Mouse (Mus musculus) adrenal gland, postnatal 36 days (tissue): ENCODE measurements at regions not wholly inside any gene's neighbourhood (a gene's known extent, or its start where the extent isn't known, plus 50 kb on each side); places are given as distances from the start of the nearest gene placed in this dataset.

Experiments
- DNase-seq, 2 experiments: peaks; one replicate each; pipeline ENCODE4 v3.0.0; 2021; ENCODE audit warnings: mixed read lengths in 1 of 2

DNA sequence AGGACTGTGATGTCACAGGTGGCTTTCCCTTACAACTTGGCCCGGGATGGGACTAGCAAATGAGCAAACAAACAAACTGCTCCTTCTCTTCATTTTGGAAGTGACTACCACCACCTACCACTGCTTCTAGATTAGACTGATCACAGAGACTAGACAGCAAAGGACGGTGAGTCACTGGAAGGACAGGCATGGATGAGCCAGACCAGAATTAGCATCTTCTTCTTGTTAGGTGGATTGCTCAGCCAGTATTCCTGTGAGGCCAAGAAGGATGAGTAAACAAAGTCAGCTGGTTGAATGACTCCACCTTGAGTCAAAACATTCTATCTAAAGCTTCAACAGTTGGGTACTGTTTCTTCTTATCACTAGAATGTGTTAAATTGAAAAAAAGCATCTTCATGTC, 385.1 kb upstream of the Mon1b start:
- DNase-seq: no peak

DNA sequence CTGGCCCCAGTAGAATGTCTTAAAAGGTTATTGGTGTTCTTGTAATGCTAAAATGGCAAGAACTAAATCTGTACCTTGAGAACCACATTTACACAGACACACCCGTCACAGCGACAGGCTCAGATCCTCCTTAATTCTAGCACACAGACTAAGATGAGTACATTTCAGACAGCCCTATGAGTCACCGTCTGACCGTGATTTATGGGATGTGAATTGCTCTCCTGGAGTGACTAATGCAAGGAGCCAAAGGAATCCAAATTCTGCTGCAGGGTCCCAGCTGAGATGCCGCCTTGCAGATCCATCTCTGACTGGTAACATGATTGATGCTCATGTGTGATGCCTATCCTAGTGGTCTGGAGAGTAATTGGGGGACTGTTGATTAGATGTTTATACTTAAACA, 381.3 kb upstream of the Mon1b start:
- peak; percentile 42 to 46 for DNase-seq

GRCm38 (mm10) chr8:113259477-113259876, 375.9 kb upstream of the Mon1b start:
- DNase-seq: no peak

GRCm38 (mm10) chr8:113263296-113263695, 372.1 kb upstream of the Mon1b start:
- DNase-seq: no peak

GRCm38 (mm10) chr8:113271262-113271661, 364.1 kb upstream of the Mon1b start:
- DNase-seq: no peak

- no peak for DNase-seq
Observed at GRCm38 (mm10) chr8:113300273-113300843, 335.0 kb upstream of the Mon1b start.

GRCm38 (mm10) chr8:113303426-113303825, 332.0 kb upstream of the Mon1b start:
- no peak for DNase-seq

DNA sequence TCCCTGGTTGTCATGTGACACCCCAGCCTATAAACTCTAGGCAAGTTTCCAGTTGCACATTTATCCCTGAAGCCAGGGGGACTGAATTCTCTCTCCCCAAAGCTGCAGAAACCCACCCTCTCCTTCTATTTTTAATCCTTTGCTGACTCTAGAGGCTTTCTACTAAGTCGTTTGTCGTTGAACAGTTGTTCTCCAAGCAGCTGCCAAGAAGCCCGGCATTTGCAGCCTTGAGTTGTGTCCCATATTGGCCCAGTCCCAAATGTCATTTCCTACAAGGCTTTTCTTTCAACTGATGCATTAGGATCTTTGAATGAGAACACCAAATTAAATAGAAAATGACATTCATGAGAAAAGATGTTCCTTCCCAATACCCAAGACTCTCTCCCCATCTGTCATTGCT, 318.2 kb upstream of the Mon1b start:
- DNase-seq: no peak

DNA sequence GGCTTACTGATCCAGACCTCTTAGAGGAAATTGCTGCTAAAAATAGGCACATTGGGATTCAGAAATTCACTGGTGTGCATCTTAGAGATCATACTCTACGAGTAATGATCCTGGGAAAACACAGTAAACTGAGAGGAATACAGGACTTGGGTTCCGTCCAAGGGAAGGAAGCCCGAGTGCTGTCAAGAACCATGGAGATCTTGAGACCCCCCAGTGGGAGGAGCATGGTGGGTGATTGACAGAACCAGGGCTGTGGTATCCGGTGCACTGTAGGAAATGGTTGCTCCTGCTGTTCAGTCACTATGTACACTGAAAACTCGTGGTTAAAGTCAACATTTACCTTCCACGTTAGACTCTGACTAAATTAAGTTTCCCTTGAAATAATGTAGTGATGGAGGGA, 303.8 kb upstream of the Mon1b start:
- no peak for DNase-seq

- DNase-seq: peak; percentile 35 to 37
Observed at GRCm38 (mm10) chr8:113341306-113341705, 294.1 kb upstream of the Mon1b start.

- peak in 1 of 2 experiments; percentile 22 for DNase-seq
Observed at GRCm38 (mm10) chr8:113361900-113362299, 273.5 kb upstream of the Mon1b start.

DNA sequence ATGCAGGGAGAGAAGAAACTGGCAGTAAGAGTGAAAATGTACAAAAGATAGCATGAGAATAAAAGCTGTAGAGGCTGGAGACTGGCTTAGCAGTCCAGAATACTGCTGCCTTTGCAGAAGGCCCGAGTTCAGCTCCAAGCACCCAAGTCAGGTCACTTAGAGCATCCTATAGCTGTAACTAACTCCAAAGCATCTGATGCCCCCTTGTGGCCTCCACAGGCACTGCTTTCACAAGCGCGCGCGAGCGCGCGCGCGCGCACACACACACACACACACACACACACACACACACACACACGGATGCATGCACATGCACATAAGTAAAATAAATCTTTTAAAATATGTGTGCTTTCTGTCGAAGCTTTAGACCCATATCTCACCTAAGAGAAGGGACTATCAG, 271.2 kb upstream of the Mon1b start:
- no peak for DNase-seq

DNA sequence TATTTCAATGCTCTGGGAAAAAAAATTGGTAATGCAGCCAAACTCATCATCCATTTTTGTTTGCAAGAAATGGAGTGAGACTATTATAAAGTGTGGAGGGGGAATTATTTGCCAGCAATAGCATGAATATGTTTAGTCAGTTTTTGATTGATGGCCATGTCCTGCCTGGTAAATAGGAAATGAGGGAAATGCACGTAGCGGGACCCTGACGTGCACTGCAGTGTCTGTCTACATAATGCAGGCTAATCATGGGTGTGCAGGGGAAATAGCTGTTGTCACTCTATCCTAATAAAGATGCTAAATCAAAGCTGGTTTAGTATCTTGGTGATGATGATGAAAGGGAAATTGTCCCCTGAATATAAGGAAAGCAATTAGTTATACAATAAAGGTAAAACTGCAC, 251.9 kb upstream of the Mon1b start:
- DNase-seq: no peak

DNA sequence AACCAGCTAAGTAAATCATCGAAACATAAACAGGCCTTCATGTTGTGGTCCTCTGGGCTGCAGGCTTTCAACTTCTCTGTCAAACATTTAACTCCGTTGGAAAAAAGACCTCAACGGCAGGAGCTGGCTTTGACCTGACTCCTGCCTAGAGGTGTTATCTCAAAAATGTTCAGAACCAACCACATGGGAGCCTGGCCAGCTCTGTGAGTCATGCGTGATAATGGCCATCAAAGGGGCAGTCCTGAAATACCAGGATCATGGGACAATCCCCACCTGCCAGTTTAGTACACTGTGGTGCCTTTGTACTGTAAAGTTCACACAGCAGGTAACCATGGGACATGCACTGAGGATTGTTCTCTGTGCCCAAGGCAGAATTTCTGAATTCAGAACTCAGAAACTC, 251.4 kb upstream of the Mon1b start:
- DNase-seq: peak; percentile 3 to 5

DNA sequence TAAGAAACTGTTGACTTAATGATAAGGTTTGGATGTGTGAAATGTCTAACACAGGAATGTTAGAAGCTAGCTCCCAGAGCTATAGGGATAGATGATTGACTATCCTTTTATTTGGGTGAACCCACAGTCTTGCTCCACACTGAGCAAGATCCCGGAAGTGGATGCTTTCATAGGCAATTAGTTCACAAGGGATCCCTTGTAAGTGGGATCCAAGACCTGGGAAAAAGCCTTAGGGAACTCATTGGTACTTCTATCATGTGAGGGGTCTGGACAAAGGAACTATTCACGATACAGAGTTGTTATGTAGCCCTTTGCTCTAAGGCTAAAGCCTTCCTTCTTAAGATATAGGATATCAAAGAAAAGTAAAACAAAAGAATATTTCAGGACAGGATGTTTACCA, 245.9 kb upstream of the Mon1b start:
- no peak for DNase-seq

- no peak for DNase-seq
Observed at GRCm38 (mm10) chr8:113390038-113390437, 245.3 kb upstream of the Mon1b start.

GRCm38 (mm10) chr8:113394319-113394718, 241.1 kb upstream of the Mon1b start:
- DNase-seq: no peak

DNA sequence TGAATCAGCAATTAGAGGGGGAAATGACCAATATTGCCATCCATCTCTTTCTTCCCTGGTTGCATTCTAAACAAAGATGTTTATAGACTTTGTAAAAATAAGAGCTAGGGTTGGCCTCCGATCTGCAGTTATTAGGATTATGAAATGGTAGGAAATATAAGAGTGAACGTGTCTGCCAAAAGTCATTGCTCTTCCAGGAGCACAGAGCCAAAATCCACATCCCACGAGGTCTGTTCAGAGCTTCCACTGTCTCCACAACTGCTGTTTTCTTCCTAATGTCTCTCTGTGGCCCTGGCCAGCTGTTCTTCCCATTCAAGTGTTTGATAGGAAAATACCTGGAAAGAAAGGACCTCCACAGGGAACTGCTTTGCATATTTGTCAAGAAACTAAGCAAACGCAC, 230.2 kb upstream of the Mon1b start:
- DNase-seq: no peak

DNA sequence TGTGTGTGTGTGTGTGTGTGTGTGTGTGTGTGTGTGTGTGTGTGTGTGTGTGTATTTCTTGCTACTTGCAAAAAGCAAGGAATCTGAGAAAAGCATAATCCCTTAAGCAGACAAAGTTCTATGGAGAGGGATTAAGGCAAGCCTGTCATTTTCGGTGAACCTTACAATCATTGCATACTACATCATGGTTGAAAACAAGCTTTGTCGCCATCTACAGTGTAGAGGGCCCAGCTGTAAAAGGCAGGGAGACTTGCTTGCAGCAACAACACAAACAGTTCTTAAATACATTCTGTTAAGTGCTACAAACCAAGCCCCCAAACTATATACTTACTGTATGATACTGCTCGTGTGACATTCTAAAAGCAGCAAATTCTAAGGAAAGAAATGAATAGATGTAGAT, 216.0 kb upstream of the Mon1b start:
- DNase-seq: no peak

GRCm38 (mm10) chr8:113422651-113423050, 212.7 kb upstream of the Mon1b start:
- DNase-seq: no peak

GRCm38 (mm10) chr8:113439088-113439487, 196.3 kb upstream of the Mon1b start:
- DNase-seq: no peak

- DNase-seq: no peak
Observed at GRCm38 (mm10) chr8:113454022-113454421, 181.4 kb upstream of the Mon1b start.

- DNase-seq: no peak
Observed at GRCm38 (mm10) chr8:113464625-113465024, 170.8 kb upstream of the Mon1b start.

DNA sequence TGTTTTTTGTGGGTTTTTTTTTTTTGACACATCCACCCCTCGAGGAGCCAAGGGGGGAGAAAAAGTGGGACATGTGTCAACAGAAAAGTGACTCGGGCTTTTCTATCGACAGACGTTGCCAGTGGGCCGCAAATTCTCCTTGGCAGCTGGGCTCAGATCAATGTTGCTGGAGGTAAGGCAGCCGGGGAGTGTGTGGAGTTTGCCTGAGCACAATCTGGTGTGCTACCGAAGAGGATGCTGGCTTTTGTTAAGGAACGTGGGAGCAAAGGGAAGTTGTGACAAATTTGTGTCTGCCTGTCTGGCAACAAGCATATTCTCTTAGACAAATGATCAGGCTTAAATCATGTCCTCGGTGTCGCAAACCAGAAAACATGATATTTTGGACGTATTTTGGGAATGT, 170.2 kb upstream of the Mon1b start:
- DNase-seq: no peak

- no peak for DNase-seq
Observed at GRCm38 (mm10) chr8:113466683-113467082, 168.7 kb upstream of the Mon1b start.
